Mouse (Mus musculus): ENCODE data around the gene Ccdc120.

DNA sequence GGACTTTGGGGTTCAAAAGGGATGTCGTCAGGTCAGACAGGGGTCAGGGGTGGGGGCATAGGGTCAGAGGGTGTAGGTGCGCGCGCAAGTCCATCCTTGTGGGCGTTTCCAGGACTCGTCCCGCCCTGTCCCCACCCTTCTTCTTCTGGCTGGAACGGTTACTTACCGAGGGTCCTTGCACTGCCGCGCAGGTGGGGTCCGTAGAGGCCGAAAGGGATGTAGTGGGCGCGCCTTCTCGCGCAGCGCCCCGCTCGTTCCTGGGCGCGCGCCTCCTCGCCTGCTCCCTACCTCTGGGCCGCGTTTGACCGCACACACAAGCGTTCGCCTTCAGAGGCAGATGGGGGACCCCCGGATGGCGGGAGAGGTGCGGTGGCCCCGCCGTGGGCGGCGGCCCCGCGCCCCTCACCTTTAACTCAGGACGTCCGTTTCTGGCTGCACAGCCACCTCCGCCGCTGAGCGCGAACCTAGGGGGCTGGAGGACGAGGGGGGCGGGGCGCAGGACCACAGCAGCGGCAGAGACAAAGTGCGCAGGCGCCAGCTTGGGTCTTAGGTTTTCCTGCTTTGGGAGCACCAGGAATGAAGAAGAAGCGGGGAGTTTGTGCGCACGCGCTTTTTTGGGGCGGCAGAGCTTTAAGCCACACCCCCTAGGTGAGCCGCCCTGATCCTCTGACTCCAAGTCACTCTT is at the start of gene Ccdc120:
- TF ChIP-seq HCFC1 (IDR thresholded peaks at IDR 0.05; ENCODE audit: borderline replicate concordance, insufficient read depth, low read length) = no peak
- no peak for TF ChIP-seq ZC3H11A (IDR thresholded peaks at IDR 0.05; ENCODE audit: borderline replicate concordance, low read depth, low read length)

All from ES-E14 (cell line).